Mouse (Mus musculus) small intestine, adult 2 months (tissue): Measurements from ENCODE around the gene Oit3.
A peak's percentile ranks its signal among the peaks of the same experiment; 100 is the strongest.

Experiments
- CTCF ChIP-seq: fragments of 200-500 bp; IDR thresholded peaks from 2 replicates; pipeline ENCODE4 v1.5.1; 2012; ENCODE audit warnings: low read depth, mild to moderate bottlenecking, control low read depth, inconsistent platforms, low read length, moderate library complexity, mixed read lengths; ENCODE audit not compliant: insufficient replicate concordance, insufficient read length; ENCODE audit errors: extremely low read depth
- POLR2A ChIP-seq: fragments of 200-500 bp; IDR thresholded peaks from 2 replicates; pipeline ENCODE4 v1.6.1; 2012; ENCODE audit warnings: low read depth, mild to moderate bottlenecking, control low read depth, inconsistent platforms, low read length, moderate library complexity

GRCm38 (mm10) chr10:59402899-59403792 lies 38.4 kb downstream of the Oit3 start, which contains the start of gene Pla2g12b:
- TF ChIP-seq POLR2A (peak; percentile 83), CTCF (no peak)
